Mouse (Mus musculus) B cell, adult 67 days (primary cell): ENCODE measurements around the gene Ptprh. TPM values are rescaled to one million over a fixed set of nuclear protein-coding genes. Genes with fewer than 3 reads are reported as not detected.

ENCODE experiments used
- total RNA-seq, 2 experiments: library from RNA; stranded (reverse); gene quantifications; 4 replicates each; pipeline ENCODE4 v1.2.4; 2023

The Ptprh gene
- not detected for total RNA-seq

DNA sequence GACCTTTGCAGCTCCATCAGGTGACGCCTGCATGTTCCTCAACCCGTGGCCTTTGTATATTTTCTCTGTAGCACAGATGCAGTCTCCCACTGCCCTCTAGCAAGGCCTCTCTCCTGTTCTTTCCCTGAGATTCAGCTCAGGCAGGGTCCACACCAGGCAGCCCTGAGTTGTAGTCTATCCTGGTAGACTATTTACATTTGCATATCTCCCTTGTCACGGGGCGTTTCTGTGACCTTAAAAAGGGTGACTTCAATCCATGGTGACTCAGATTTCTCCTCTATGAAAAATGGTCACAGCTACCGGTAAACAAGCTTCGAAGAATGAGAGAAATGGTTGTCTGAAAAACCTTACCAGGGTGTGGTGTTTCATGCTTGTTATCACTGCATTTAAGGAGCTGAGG is at the start of gene Ptprh:
TSS of gene Ptprh (minus strand) at position 169 of the 400 bp plus-strand sequence.

DNA sequence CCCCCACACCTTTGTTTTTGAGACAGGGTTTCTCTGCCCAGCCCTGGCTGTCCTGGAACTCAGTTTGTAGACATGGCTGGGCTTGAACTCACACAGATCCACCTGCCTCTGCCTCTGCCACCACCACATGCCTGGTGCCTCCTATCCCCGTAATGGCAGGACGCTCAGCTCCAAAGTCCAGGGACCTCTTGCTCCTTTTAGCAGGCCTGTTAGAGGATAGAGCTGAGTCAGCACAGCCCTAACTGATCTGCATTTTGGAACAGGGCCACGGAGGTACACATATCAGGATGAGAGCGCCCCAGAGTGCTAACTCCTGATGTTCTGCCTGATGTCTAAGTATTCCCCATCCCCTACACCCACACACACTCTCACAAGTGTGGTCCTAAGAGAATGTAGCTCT is 27.2 kb upstream of the Ptprh start, which contains the start of gene Tmem86b:
TSS of gene Tmem86b (minus strand) at position 392 of the 400 bp plus-strand sequence.

DNA sequence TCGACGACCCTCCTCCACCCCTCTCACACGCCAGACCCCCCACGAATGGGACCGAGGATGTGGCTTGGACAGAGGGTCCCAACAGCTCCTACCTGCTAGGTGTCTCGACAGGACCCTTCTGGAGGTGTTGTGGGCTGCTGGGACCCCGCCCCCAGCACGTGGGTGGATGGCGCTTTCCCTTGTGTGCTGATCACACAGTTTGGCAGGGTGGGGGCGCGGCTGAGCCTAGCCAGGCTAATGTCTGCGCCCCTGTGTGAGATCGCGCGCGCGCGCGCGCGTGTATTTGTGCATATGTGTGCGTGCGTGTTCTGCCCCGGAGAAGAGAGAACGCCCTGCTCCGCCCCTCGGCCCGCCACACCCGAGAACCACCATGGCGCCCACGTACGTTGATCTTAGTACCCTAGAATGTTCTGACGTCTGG is 56.6 kb downstream of the Ptprh start, which contains the start of gene Syt5:
TSS of gene Syt5 (minus strand) at position 321 of the 421 bp plus-strand sequence.

DNA sequence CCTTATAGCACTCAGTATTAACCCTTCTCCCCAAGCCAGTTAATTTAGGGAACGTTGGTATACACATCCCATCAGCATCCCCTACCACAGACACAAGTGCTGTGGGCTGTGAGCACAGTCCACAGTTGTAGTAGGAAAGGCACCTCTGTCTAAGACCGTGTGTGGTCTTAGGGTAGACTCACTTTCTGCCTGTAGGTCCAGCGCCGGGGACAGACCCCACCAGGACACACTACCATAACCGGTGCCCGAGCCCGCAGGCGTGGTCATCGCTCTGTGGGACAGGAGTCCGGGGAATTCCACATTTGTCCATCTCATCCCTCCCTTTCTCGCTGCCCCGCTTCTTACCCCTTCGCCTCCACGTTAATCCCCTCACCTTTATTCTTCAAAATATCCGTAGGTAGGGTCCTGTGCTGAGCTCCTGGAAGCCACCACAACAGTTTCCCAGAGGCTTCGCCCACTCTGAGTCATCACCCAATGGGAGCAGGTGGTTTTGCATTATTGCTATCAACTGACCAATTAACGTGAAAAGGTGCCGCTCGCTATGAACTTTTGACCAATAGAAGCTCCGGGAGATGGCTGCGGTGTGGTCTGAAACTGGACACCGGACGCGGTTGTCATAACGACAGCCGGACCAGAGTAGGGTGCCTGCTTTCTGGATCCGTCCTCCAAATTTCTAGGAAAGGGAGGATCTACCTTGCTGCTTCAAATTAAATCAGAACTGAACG is 71.7 kb downstream of the Ptprh start, which contains the start of gene Dnaaf3:
TSS of gene Dnaaf3 (minus strand) at position 449 of the 725 bp plus-strand sequence.

DNA sequence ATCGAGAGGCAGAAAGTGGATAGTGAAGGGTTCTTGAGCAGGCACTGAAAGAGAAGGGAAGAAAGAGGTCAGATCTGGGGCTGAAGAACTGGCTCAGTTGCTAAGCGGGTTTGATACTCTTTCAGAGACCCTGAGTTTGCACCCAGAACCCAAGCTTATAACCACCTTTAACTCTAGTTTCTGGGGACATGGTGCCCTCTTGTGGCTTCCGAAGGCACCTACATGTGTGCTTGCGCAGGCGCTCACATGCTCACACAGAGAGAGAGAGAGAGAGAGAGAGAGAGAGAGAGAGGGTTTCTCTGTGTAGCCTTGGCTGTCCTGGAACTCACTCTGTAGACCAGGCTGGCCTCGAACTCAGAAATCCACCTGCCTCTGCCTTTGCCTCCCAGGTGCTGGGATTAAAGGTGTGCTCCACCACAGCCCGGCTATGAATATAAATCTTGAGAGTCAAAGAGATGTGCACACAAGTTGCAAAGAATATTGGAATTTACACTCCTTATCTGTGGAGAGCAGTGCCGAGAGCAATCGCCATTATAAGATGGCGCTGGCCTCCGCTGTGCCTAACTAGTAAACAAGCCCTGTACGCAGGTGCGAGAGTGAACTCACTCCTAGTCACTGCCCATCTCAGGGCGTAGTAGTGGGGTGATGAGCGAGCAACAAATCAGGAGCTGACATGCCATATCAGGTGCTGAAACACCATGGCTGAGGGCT is 79.5 kb downstream of the Ptprh start, which contains the start of gene Tnni3:
TSS of gene Tnni3 (minus strand) at position 18 of the 711 bp plus-strand sequence.

DNA sequence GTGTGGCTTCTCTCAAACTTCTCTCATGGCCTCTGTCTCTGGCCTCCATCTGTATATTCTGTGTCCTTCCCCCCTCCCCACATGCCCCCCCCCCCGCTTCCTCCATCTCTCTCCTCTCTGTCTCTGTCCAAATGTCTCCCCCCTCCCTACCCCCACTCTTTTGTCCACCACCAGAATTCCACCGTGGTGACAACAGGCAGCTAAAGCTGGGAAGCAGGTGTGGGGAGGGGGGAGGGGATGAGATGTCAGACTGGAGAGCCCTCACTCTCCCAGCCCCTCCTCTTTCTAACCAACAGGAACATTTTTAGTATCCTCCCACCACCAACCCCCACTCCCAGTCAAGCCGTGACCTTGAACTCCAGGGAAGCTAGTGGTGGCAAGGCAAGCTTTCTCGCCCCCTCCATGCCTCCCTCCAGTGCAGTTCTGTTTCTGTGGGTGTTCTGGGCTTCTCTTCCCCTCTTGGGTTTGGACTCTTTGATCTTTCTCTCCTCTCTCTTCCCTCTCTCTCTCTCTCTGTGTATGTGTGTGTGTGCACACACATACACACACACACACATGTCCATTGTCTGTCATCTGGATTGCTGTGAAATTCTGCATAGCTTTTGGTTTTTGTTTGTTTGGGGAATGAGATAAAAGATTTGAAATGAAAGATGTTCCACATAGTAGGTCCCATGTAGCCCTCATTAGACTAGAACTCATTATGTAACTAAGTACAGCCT is 87.3 kb downstream of the Ptprh start, which contains the start of gene Tnnt1:
TSS of gene Tnnt1 (minus strand) at position 51 of the 719 bp plus-strand sequence.

DNA sequence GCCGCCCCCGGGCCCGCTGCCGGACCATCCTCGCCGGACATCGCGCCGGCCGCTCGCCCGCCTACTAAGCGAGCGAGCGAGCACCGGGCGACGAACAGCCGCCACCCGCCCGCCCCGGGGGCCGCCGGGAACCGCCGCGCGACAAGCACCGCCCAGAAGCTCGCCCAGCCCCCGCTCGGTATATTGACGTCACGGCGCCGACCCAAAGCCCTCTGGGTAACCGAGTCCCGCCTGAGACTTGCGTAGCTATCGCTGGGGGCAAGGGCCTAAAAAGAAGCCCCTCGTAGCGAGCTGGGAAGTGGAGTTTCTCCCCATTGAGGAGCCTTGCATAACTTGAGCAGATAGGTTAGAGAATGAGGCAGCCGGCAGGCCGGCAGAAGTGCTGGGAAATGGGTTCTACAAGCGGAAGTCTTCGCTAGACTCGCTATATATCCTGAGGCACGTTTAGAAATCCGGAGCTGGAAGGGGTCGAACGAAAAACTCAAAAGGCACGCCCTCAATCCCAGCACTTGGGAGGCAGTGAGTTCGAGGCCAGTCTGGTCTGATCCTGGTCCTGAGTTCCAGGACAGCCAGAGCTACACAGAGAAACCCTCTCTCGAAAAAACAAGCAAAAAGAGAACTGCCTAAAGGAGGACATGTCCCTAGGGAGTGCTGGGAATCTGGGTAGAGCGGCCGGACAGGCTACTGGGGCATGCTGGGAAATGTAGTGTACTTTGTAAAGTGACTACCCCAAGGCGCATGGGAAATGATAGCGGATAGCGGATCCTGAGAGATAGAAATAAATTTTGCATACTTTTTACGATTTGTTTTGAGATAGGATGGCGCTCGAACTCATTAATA is 102.1 kb downstream of the Ptprh start, which contains the start of gene Ppp1r12c:
TSS of gene Ppp1r12c (minus strand) at position 123 of the 840 bp plus-strand sequence.

Other genes with a start within 250 kb of the Ptprh start
- not detected for gene Gp6, start 206.3 kb downstream of the Ptprh start, total RNA-seq
- gene Rdh13, start 158.4 kb downstream of the Ptprh start, total RNA-seq: 10 to 100 TPM; 12.0 to 13.2 TPM
- gene Eps8l1, start 143.4 kb downstream of the Ptprh start, total RNA-seq: 10 to 100 TPM; 18.2 to 29.7 TPM
- 100 to 1,000 TPM; 228 to 250 TPM for gene Ppp1r12c, start 102.4 kb downstream of the Ptprh start, total RNA-seq
- not detected for gene Tnnt1, start 87.7 kb downstream of the Ptprh start, total RNA-seq
- gene Tnni3, start 79.8 kb downstream of the Ptprh start, total RNA-seq: under 1 TPM in 1 of 2 experiments, not detected in 1; 0.80 TPM
- not detected for gene Dnaaf3, start 71.6 kb downstream of the Ptprh start, total RNA-seq
- gene Syt5, start 56.5 kb downstream of the Ptprh start, total RNA-seq: not detected
- gene Tmem86b, start 27.4 kb upstream of the Ptprh start, total RNA-seq: 10 to 100 TPM; 50.4 to 62.8 TPM
- gene Ppp6r1, start 55.0 kb upstream of the Ptprh start, total RNA-seq: 100 to 1,000 TPM; 242 to 257 TPM
- gene Hspbp1, start 81.0 kb upstream of the Ptprh start, total RNA-seq: 10 to 100 TPM; 52.2 to 54.9 TPM
- not detected for gene Brsk1, start 86.6 kb upstream of the Ptprh start, total RNA-seq
- gene Tmem150b, start 121.2 kb upstream of the Ptprh start, total RNA-seq: 1 to 10 TPM; 2.9 to 3.5 TPM
- 100 to 1,000 TPM; 100 to 105 TPM for gene Kmt5c, start 136.1 kb upstream of the Ptprh start, total RNA-seq
- 1 to 10 TPM; 2.7 to 6.8 TPM for gene Cox6b2, start 149.1 kb upstream of the Ptprh start, total RNA-seq
- not detected for gene Fam71e2, start 167.3 kb upstream of the Ptprh start, total RNA-seq
- gene Il11, start 178.8 kb upstream of the Ptprh start, total RNA-seq: not detected
- gene Tmem190, start 178.9 kb upstream of the Ptprh start, total RNA-seq: not detected
- gene Tmem238, start 185.6 kb upstream of the Ptprh start, total RNA-seq: 1 to 10 TPM; 2.2 to 3.2 TPM
- gene Rpl28, start 188.8 kb upstream of the Ptprh start, total RNA-seq: 1,000 to 10,000 TPM; 1,616 to 1,738 TPM
- 100 to 1,000 TPM; 115 to 155 TPM for gene Ube2s, start 208.5 kb upstream of the Ptprh start, total RNA-seq
- gene Shisa7, start 240.7 kb upstream of the Ptprh start, total RNA-seq: 1 to 10 TPM; 1.5 to 2.2 TPM